Mouse (Mus musculus): Measurements from ENCODE around the gene Prdm10.

GRCm38 (mm10) chr9:31282536-31282935, 2.2 kb downstream of the Prdm10 start:
- TF ChIP-seq CTCF (conservative IDR thresholded peaks at IDR 0.05; ENCODE audit: insufficient read depth, insufficient read length, low read depth, low read length), result no peak
- no peak for TF ChIP-seq POLR2A (IDR thresholded peaks at IDR 0.05; ENCODE audit: low read depth, low read length)
